Mouse (Mus musculus): Measurements from ENCODE around the gene Cyp2c37.
"Not testable (repeated sequence)": the region's sequence is repeated elsewhere in the genome, so short reads cannot be mapped to it uniquely, and the experiment has no call there.

- not testable (repeated sequence) for TF ChIP-seq CTCF (conservative IDR thresholded peaks at IDR 0.05; ENCODE audit: low read length); POU5F1 (IDR thresholded peaks at IDR 0.05; ENCODE audit: borderline replicate concordance, low read length); NANOG (IDR thresholded peaks at IDR 0.05; ENCODE audit: borderline replicate concordance, low read length)
Observed at GRCm38 (mm10) chr19:39971096-39971495, 21.1 kb upstream of the Cyp2c37 start.
